Mouse (Mus musculus): ENCODE data around the gene Nedd9.

- TF ChIP-seq CTCF (IDR thresholded peaks at IDR 0.05; ENCODE audit: low read depth, low read length): no peak
- no peak for TF ChIP-seq POLR2A (IDR thresholded peaks at IDR 0.05; ENCODE audit: borderline replicate concordance, low read depth, low read length)
Observed at GRCm38 (mm10) chr13:41401775-41402174, 85.4 kb downstream of the Nedd9 start.

All from bone marrow macrophage, adult 2 months (primary cell).